Mouse (Mus musculus) limb, embryonic 14.5 days (tissue): ENCODE results near the gene Pcp2. TPM values are rescaled to one million over a fixed set of nuclear protein-coding genes. Genes with fewer than 3 reads are reported as not detected.

Source experiments
- ATAC-seq: fragments of 200-750 bp; cut with Nextera tagmentation; 2 replicates; pipeline ENCODE4 v1.8.0; 2017; ENCODE audit warnings: low read depth, moderate number of reproducible peaks, moderate TSS enrichment; ENCODE audit not compliant: low FRiP score
- DNase-seq: peaks from one replicate; pipeline ENCODE4 v3.0.0-alpha.2; 2015; ENCODE audit warnings: low spot score
- H3K27ac ChIP-seq: fragments of 300-500 bp; sonication (generic); replicated peaks from 2 replicates; pipeline ENCODE4 v1.5.1; 2014; ENCODE audit warnings: low read depth, mild to moderate bottlenecking, low read length, moderate library complexity, mixed read lengths
- H3K27me3 ChIP-seq: fragments of 300-500 bp; sonication (generic); 2 replicates; pipeline ENCODE4 v1.6.1; 2014; ENCODE audit warnings: low read length, mixed read lengths; ENCODE audit not compliant: control insufficient read depth, insufficient read depth
- H3K36me3 ChIP-seq: fragments of 300-500 bp; sonication (generic); 2 replicates; pipeline ENCODE4 v1.6.1; 2014; ENCODE audit warnings: mild to moderate bottlenecking, low read length, moderate library complexity, mixed read lengths; ENCODE audit not compliant: control insufficient read depth, insufficient read depth
- H3K4me1 ChIP-seq: fragments of 300-500 bp; sonication (generic); 2 replicates; pipeline ENCODE4 v1.6.1; 2014; ENCODE audit warnings: antibody characterized with exemption, low read length, mixed read lengths; ENCODE audit not compliant: control insufficient read depth, insufficient read depth
- H3K4me2 ChIP-seq: fragments of 300-500 bp; sonication (generic); replicated peaks from 2 replicates; pipeline ENCODE4 v1.6.1; 2014; ENCODE audit warnings: low read depth, mild to moderate bottlenecking, low read length, moderate library complexity; ENCODE audit not compliant: severe bottlenecking
- H3K4me3 ChIP-seq: fragments of 300-500 bp; sonication (generic); replicated peaks from 2 replicates; pipeline ENCODE4 v1.5.1; 2014; ENCODE audit warnings: low read length
- H3K9ac ChIP-seq: fragments of 300-500 bp; sonication (generic); 2 replicates; pipeline ENCODE4 v1.6.1; 2014; ENCODE audit warnings: mild to moderate bottlenecking, low read depth, low read length, moderate library complexity; ENCODE audit not compliant: severe bottlenecking
- H3K9me3 ChIP-seq: fragments of 300-500 bp; sonication (generic); 2 replicates; pipeline ENCODE4 v1.6.1; 2016; ENCODE audit warnings: low read length; ENCODE audit not compliant: control insufficient read depth
- POLR2A ChIP-seq: fragments of 200-500 bp; IDR thresholded peaks from 2 replicates; pipeline ENCODE4 v1.8.0; 2012; ENCODE audit warnings: inconsistent platforms, mild to moderate bottlenecking, moderate library complexity, borderline replicate concordance; ENCODE audit not compliant: insufficient read depth, insufficient read length; ENCODE audit errors: extremely low read depth
- WGBS: fragments of 180-500 bp; shearing (Covaris S2); extraction: QIAGEN DNeasy Blood & Tissue Kit; methylation state at CpG from one replicate; pipeline ENCODE4 v1.1.7; 2014; 5-methylcytosine and 5-hydroxymethylcytosine counted together
- polyA plus RNA-seq, 2 experiments: library from polyadenylated mRNA; depleted of rRNA in 1 of 2; stranded (reverse) in 1 of 2; unstranded in 1 of 2; fragments of >200 nt; fragmentation: Nextera tagmentation in 1 of 2; extraction: Ambion mirVana in 1 of 2; gene quantifications; 2 replicates each; pipeline versions ENCODE4 v1.2.1 to v1.2.3; 2012 to 2014

Pcp2 gene
- polyA plus RNA-seq, 2 experiments = not detected

DNA sequence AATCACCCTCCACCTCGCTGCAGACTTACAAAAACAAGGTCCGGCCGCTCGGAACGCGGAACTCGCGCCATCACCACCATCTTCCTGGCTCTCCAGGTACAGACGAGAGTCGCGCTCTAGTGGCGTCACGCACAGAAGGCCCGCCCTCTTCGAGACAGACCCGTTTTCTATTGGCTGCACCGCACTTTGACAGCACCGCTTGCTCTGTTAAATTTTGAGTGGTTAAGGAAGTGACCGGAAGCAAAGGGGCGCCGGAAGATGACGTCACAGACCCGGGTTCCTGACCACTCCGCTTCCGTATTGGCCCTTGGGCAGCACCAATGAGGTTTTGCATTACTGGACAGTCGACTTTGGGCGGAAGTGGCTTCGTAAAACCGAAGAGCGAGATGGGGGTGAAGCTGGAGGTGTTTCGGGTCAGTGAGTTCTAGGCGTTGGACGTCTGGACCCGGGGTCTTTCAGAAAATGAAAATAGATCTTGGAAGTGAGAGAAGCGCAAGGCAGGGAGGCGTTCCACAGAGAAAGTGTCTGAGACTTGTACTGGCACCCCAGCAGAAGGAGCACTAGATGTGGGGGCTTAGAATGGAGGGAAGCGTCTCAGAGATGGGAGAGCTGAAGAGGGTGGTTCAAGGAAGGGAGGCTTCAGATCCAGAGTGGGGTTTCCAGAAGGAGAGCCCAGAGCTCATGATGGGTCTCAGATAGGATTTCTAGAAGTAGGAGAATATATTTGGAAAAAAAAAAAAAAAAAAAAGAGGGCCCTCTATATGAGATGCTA is 4.0 kb downstream of the Pcp2 start, which contains the start of the genes Xab2 and Pet100:
TSS of gene Xab2 (minus strand) at position 118 of the 772 bp plus-strand sequence.
TSS of gene Pet100 (plus strand) at position 350 of the 772 bp plus-strand sequence.
- ATAC-seq = peak; percentile 99
- 1% methylated on average over 37 of the region's 37 CpGs for WGBS
- peak within 1 kb of the TSS; percentile 89 for H3K4me2 ChIP-seq

DNA sequence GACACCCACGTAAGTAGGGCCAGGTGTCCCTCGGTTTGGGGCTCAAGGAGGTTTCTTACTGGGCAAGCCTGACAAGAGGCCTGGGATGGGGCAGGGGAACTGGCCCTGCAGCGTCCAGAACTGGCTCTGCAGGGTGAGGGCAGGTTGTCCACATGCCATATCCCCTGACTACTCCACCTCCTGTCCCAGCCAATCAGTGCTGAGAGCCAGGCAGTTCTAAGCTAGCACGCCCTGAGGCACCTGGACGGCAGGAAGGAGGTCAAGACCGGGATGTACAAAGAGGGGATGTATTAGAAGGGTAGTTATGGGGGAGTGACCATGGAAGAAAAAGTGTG is 15.6 kb downstream of the Pcp2 start:
- no peak overlapping the region for H3K4me3 ChIP-seq
- no peak for TF ChIP-seq POLR2A
- H3K27me3 ChIP-seq = no peaks in the 10 kb centered on the region
- no peak overlapping the region for H3K27ac ChIP-seq
- no peak overlapping the region for H3K9ac ChIP-seq
- no peak for DNase-seq
- 70% methylated on average over 6 of the region's 6 CpGs for WGBS
- H3K4me1 ChIP-seq = no peaks in the 10 kb centered on the region
- no peak overlapping the region for H3K4me2 ChIP-seq
- H3K9me3 ChIP-seq = no peaks in the 10 kb centered on the region
- no peak for ATAC-seq
- H3K36me3 ChIP-seq = peaks cover 86% of the 10 kb centered on the region

More for the DNA sequence above, 4.0 kb downstream of the Pcp2 start, which contains the start of the genes Xab2 and Pet100:
- Histone ChIP-seq H3K27me3 (no peaks in the 10 kb centered on the region), H3K36me3 (peaks cover 22% of the 10 kb centered on the region), H3K9ac (peak within 1 kb of the TSS; percentile 75), H3K4me3 (peak within 1 kb of the TSS; percentile 82), H3K27ac (no peak within 1 kb of the TSS), H3K4me1 (peaks cover 5% of the 10 kb centered on the region), H3K9me3 (no peaks in the 10 kb centered on the region)
- peak; percentile 100 for DNase-seq
- TF ChIP-seq POLR2A = peak; percentile 65; the same call in 1 of the 2 replicates

DNA sequence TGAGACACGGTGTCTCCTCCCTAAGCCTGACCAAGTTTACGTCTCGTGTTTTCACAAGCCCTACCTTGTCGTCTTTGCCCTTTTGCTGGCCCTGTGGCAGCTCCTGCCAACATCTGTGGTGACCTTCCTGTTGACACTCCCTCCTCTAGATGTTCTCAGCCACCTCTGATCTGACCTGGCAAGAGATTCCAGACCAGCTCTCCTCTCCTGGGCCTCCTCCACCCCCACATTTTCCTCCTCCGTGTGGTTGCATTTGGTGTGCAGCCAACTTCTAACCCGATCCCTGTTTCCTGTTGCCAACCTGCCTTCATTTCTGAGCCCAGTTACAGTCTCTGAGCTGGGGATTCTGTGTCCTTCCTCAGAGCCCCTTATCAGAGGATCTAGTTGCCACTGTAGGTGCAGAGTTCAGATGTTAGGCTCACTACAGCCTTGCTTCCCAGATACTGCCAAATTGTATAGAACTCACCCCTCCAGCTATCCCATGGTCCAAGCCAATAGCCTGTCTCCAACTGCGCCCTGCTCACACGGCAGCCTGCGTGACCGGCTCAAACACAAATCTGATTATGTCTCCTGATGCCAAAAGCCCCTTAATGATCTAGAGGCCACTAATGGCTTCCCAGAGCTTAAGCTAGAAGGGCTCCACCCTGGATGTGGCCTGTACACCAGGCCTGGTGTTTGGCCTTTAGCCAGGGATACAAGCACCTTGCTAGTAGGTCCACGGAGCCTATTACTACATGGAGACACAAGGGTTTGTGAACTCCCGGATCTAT is 16.1 kb downstream of the Pcp2 start:
- no peak for TF ChIP-seq POLR2A
- no peak for DNase-seq
- Histone ChIP-seq H3K9ac (no peak overlapping the region), H3K4me2 (no peak overlapping the region), H3K27ac (no peak overlapping the region; the same call in 1 of the 2 replicates), H3K4me3 (no peak overlapping the region), H3K36me3 (peaks cover 86% of the 10 kb centered on the region), H3K9me3 (no peaks in the 10 kb centered on the region), H3K27me3 (no peaks in the 10 kb centered on the region), H3K4me1 (no peaks in the 10 kb centered on the region)
- ATAC-seq = no peak
- WGBS = 81% methylated on average over 12 of the region's 12 CpGs

DNA sequence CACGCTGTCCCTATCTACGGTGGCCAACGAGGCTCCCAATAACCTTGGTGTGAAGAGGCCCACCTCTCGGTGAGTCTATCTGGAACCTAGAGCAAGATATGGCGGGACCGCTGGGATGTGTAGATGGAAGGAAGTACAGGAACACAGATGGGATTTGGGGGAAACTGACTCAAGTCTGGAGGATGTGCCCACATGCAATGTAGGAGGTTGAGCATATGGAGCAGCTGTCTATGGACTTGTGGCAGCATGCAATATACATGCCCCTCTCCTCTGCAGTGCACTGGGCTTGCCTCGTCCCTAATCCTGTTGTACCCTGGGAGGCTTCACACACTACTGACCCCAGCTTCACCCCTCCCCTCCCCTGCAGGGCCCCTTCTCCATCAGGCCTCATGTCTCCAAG is 17.5 kb downstream of the Pcp2 start:
- Histone ChIP-seq H3K9me3 (no peaks in the 10 kb centered on the region), H3K9ac (no peak overlapping the region), H3K4me3 (no peak overlapping the region), H3K27ac (no peak overlapping the region), H3K4me2 (no peak overlapping the region), H3K4me1 (no peaks in the 10 kb centered on the region), H3K36me3 (peaks cover 82% of the 10 kb centered on the region), H3K27me3 (no peaks in the 10 kb centered on the region)
- DNase-seq (no peak), ATAC-seq (no peak)
- WGBS = 84% methylated on average over 7 of the region's 7 CpGs
- no peak for TF ChIP-seq POLR2A

DNA sequence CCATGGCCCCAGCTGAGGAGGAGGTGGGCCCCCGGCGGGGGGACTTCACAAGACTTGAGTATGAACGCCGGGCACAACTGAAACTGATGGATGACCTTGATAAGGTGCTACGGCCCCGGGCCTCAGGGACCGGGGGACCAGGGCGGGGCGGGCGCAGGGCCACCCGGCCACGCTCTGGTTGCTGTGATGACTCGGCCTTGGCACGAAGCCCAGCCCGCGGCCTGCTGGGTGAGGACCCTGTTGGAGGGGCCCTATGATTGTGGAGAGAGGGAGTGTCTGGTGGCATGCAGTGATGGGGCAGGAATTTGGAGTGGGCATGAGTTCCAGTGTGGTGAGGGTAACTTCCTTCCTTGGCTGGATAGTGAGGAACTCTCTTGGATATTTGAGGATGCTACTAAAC is 18.8 kb downstream of the Pcp2 start:
- H3K9ac ChIP-seq = no peak overlapping the region
- no peak overlapping the region for H3K4me3 ChIP-seq
- DNase-seq = no peak
- no peaks in the 10 kb centered on the region for H3K9me3 ChIP-seq
- no peak for ATAC-seq
- H3K36me3 ChIP-seq = peaks cover 71% of the 10 kb centered on the region
- WGBS = 88% methylated on average over 16 of the region's 16 CpGs
- no peak overlapping the region for H3K4me2 ChIP-seq
- H3K27ac ChIP-seq = no peak overlapping the region
- no peaks in the 10 kb centered on the region for H3K4me1 ChIP-seq
- TF ChIP-seq POLR2A = no peak
- H3K27me3 ChIP-seq = no peaks in the 10 kb centered on the region
